Mouse (Mus musculus) cerebellum, adult (tissue): ENCODE results near the gene Ptch2.

ENCODE experiments used
- ATAC-seq: cut with Nextera tagmentation; 2 replicates; pipeline ENCODE4 v1.9.2; 2017; ENCODE audit warnings: mild to moderate bottlenecking, moderate library complexity, mixed read lengths; ENCODE audit not compliant: insufficient number of reproducible peaks, low FRiP score, low TSS enrichment

Ptch2 gene

GRCm38 (mm10) chr4:117101218-117101617 lies 5.3 kb downstream of the Ptch2 start:
- no peak for ATAC-seq

GRCm38 (mm10) chr4:117104672-117105071 lies 8.8 kb downstream of the Ptch2 start:
- no peak for ATAC-seq

GRCm38 (mm10) chr4:117105127-117105526 lies 9.3 kb downstream of the Ptch2 start:
- ATAC-seq = no peak

GRCm38 (mm10) chr4:117107813-117108523 lies 12.1 kb downstream of the Ptch2 start:
- ATAC-seq = no peak

GRCm38 (mm10) chr4:117108524-117108849 lies 12.6 kb downstream of the Ptch2 start:
- no peak for ATAC-seq

- ATAC-seq = no peak
These were observed 13.5 kb downstream of the Ptch2 start for GRCm38 (mm10) chr4:117109330-117109729.

GRCm38 (mm10) chr4:117110249-117110648 lies 14.4 kb downstream of the Ptch2 start:
- ATAC-seq = no peak

GRCm38 (mm10) chr4:117110985-117111384 lies 15.1 kb downstream of the Ptch2 start:
- ATAC-seq = no peak

GRCm38 (mm10) chr4:117113237-117113636 lies 17.4 kb downstream of the Ptch2 start:
- ATAC-seq = no peak

- no peak for ATAC-seq
These were observed 19.7 kb downstream of the Ptch2 start for GRCm38 (mm10) chr4:117115592-117115991.

- ATAC-seq = no peak
These were observed 22.1 kb downstream of the Ptch2 start for GRCm38 (mm10) chr4:117117931-117118330.

- no peak for ATAC-seq
These were observed 23.8 kb downstream of the Ptch2 start for GRCm38 (mm10) chr4:117119636-117120035.

- no peak for ATAC-seq
These were observed 24.2 kb downstream of the Ptch2 start for GRCm38 (mm10) chr4:117120052-117120444.

GRCm38 (mm10) chr4:117120445-117121414 lies 24.9 kb downstream of the Ptch2 start:
- peak; percentile 97 for ATAC-seq

- no peak for ATAC-seq
These were observed 26.3 kb downstream of the Ptch2 start for GRCm38 (mm10) chr4:117122209-117122608.

GRCm38 (mm10) chr4:117123546-117124217 lies 27.8 kb downstream of the Ptch2 start:
- ATAC-seq = no peak

- no peak for ATAC-seq
These were observed 28.3 kb downstream of the Ptch2 start for GRCm38 (mm10) chr4:117124218-117124517.

- ATAC-seq = no peak
These were observed 28.9 kb downstream of the Ptch2 start for GRCm38 (mm10) chr4:117124518-117125347.

- ATAC-seq = no peak
These were observed 29.6 kb downstream of the Ptch2 start, which contains the start of gene Btbd19 for GRCm38 (mm10) chr4:117125348-117125909. Btbd19 (minus strand) TSS chr4:117125725.
